ENCODE assay signal across 12 mouse cellular contexts in genomic region chr4:124959062-124959461, GRCm38 (mm10). TPM values are rescaled to one million over a fixed set of nuclear protein-coding genes. Genes with fewer than 3 reads are reported as not detected.
A peak's percentile ranks its signal among the peaks of the same experiment; 100 is the strongest.
DNase-seq lines count a peak whose midpoint lies in the region; ATAC-seq lines count a peak whose summit lies in the region.
"Had no signal": no experiment of that assay in that cellular context is flagged by ENCODE, and none has a peak within 500 bp of the region (broad histone marks: within the 10 kb centered on the region; RNA-seq: fewer than 3 reads in every experiment).

No protein-coding gene starts in this region.

- whole genome bisulfite sequencing in kidney, embryonic 14.5 days: 20% methylated on average over 11 of the region's 11 CpGs

- H3K9me3 ChIP-seq in megakaryocyte, embryonic 14.5 days: peaks cover 8% of the 10 kb centered on the region
- H3K9me3 ChIP-seq in kidney, embryonic 14.5 days (ENCODE audit: control insufficient read depth, low read length): no peaks in the 10 kb centered on the region
- H3K9me3 ChIP-seq: hindbrain, embryonic 15.5 days; liver, embryonic 13.5 days had no signal

- no peaks in the 10 kb centered on the region for H3K36me3 ChIP-seq in megakaryocyte, embryonic 14.5 days (replicated peaks; ENCODE audit: low read length)
- no peaks in the 10 kb centered on the region for H3K36me3 ChIP-seq in kidney, embryonic 14.5 days (ENCODE audit: control insufficient read depth, insufficient read depth, low read length)
- H3K36me3 ChIP-seq: hindbrain, embryonic 15.5 days; liver, embryonic 13.5 days had no signal

- H3K4me1 ChIP-seq in megakaryocyte, embryonic 14.5 days: peaks cover 70% of the 10 kb centered on the region
- peaks cover 11% of the 10 kb centered on the region for H3K4me1 ChIP-seq in kidney, embryonic 14.5 days (ENCODE audit: control insufficient read depth, insufficient read depth, low read length)
- H3K4me1 ChIP-seq: hindbrain, embryonic 15.5 days; liver, embryonic 13.5 days had no signal

- H3K9ac ChIP-seq in kidney, embryonic 14.5 days (ENCODE audit: low read depth, low read length): no peak overlapping the region
- H3K9ac ChIP-seq: hindbrain, embryonic 15.5 days; liver, embryonic 13.5 days had no signal

- peaks cover 53% of the 10 kb centered on the region for H3K27me3 ChIP-seq in megakaryocyte, embryonic 14.5 days (replicated peaks)
- H3K27me3 ChIP-seq in kidney, embryonic 14.5 days (ENCODE audit: control insufficient read depth, insufficient read depth, low read length): peaks cover 3% of the 10 kb centered on the region; the same call in 1 of the 2 replicates
- H3K27me3 ChIP-seq: hindbrain, embryonic 15.5 days; liver, embryonic 13.5 days had no signal

- H3K4me2 ChIP-seq in kidney, embryonic 14.5 days (replicated peaks; ENCODE audit: low read depth, low read length): no peak overlapping the region
- H3K4me2 ChIP-seq: hindbrain, embryonic 15.5 days; liver, embryonic 13.5 days had no signal

- ATAC-seq in megakaryocyte, adult 5-6 weeks (ENCODE audit: poor library complexity, severe bottlenecking): no peak
- peak; percentile 58 for ATAC-seq in kidney, embryonic 14.5 days (ENCODE audit: low FRiP score, low TSS enrichment)
- ATAC-seq in activated CD4-positive, CD25-positive, alpha-beta regulatory T cell, adult 4 months: no peak

- peak; percentile 79 to 81 for DNase-seq in adrenal gland, postnatal 36 days
- peak; percentile 54 for DNase-seq in lung, postnatal 36 days
- no peak for DNase-seq in thymus, postnatal 25 days
- DNase-seq: cerebellum, postnatal 25 days; liver, embryonic 13.5 days; right cerebral cortex, adult 18-20 months had no signal

- 0 out of 2 replicates have a peak overlapping the region, but pooled peaks have one; percentile 43 for H3K27ac ChIP-seq in kidney, embryonic 14.5 days (ENCODE audit: low read depth, low read length)
- H3K27ac ChIP-seq: hindbrain, embryonic 15.5 days; liver, embryonic 13.5 days had no signal

- peak overlapping the region; percentile 8 for H3K4me3 ChIP-seq in megakaryocyte, embryonic 14.5 days (replicated peaks)
- no peak overlapping the region for H3K4me3 ChIP-seq in kidney, embryonic 14.5 days (ENCODE audit: low read length)
- H3K4me3 ChIP-seq: hindbrain, embryonic 15.5 days; liver, embryonic 13.5 days had no signal

RNA-seq across cellular contexts. Expression of gene Cdca8, which starts 20.0 kb away (rescaled TPM):
- 74.9 and 113 TPM in 2 replicates for polyA plus RNA-seq in megakaryocyte, embryonic 14.5 days (2012; ENCODE audit: insufficient read depth, low replicate concordance)
- 109 and 126 TPM in 2 replicates for total RNA-seq in megakaryocyte, adult 5-6 weeks (2015)
- total RNA-seq in megakaryocyte, adult 5-6 weeks (2017): 116 and 152 TPM in 2 replicates
- 1 to 10 TPM; 5.7 to 7.6 TPM for total RNA-seq in adrenal gland, postnatal 36 days (2021)
- polyA plus RNA-seq in kidney, embryonic 14.5 days (2014; fragmentation: Nextera tagmentation; extraction: Ambion mirVana): 151 and 152 TPM in 2 replicates
- 10 to 100 TPM; 43.8 to 61.4 TPM for polyA plus RNA-seq in activated CD4-positive, CD25-positive, alpha-beta regulatory T cell, adult 4 months (2017; shearing (Covaris generic))

RNA-seq across cellular contexts. Expression of gene 9930104L06Rik, which starts 22.2 kb away (rescaled TPM):
- polyA plus RNA-seq in megakaryocyte, embryonic 14.5 days (2012; ENCODE audit: insufficient read depth, low replicate concordance): 1.6 TPM in 1 of 2 replicates, not detected in the other
- 2.4 and 4.0 TPM in 2 replicates for total RNA-seq in megakaryocyte, adult 5-6 weeks (2015)
- total RNA-seq in megakaryocyte, adult 5-6 weeks (2017): 6.7 and 7.8 TPM in 2 replicates
- 10 to 100 TPM in 1 of 2 experiments, 1 to 10 TPM in 1; 9.8 to 17.9 TPM for total RNA-seq in adrenal gland, postnatal 36 days (2021)
- polyA plus RNA-seq in kidney, embryonic 14.5 days (2014; fragmentation: Nextera tagmentation; extraction: Ambion mirVana): 4.8 and 5.0 TPM in 2 replicates
- 1 to 10 TPM; 6.9 to 8.9 TPM for polyA plus RNA-seq in activated CD4-positive, CD25-positive, alpha-beta regulatory T cell, adult 4 months (2017; shearing (Covaris generic))

RNA-seq across cellular contexts. Expression of gene Rspo1, which starts 27.2 kb away (rescaled TPM):
- 1.2 TPM in 1 of 2 replicates, not detected in the other for polyA plus RNA-seq in megakaryocyte, embryonic 14.5 days (2012; ENCODE audit: insufficient read depth, low replicate concordance)
- total RNA-seq in megakaryocyte, adult 5-6 weeks (2015): 9.5 and 11.9 TPM in 2 replicates
- total RNA-seq in megakaryocyte, adult 5-6 weeks (2017): 4.8 and 5.9 TPM in 2 replicates
- total RNA-seq in adrenal gland, postnatal 36 days (2021): 1 to 10 TPM; 4.0 to 4.6 TPM
- 40.0 and 44.8 TPM in 2 replicates for polyA plus RNA-seq in kidney, embryonic 14.5 days (2014; fragmentation: Nextera tagmentation; extraction: Ambion mirVana)
- polyA plus RNA-seq in activated CD4-positive, CD25-positive, alpha-beta regulatory T cell, adult 4 months (2017; shearing (Covaris generic)): not detected
- total RNA-seq: monocyte, adult 5-6 weeks had no signal

RNA-seq across cellular contexts. Expression of gene Gnl2, which starts 57.3 kb away (rescaled TPM):
- polyA plus RNA-seq in megakaryocyte, embryonic 14.5 days (2012; ENCODE audit: insufficient read depth, low replicate concordance): 1.6 and 16.3 TPM in 2 replicates
- total RNA-seq in megakaryocyte, adult 5-6 weeks (2015): 30.6 and 36.1 TPM in 2 replicates
- total RNA-seq in megakaryocyte, adult 5-6 weeks (2017): 61.7 and 64.0 TPM in 2 replicates
- total RNA-seq in adrenal gland, postnatal 36 days (2021): 10 to 100 TPM; 44.9 to 63.1 TPM
- polyA plus RNA-seq in kidney, embryonic 14.5 days (2014; fragmentation: Nextera tagmentation; extraction: Ambion mirVana): 56.9 and 95.5 TPM in 2 replicates
- polyA plus RNA-seq in activated CD4-positive, CD25-positive, alpha-beta regulatory T cell, adult 4 months (2017; shearing (Covaris generic)): 10 to 100 TPM; 60.7 to 68.3 TPM

Comparison
In these comparisons a context has a peak if more than half of its experiments do, and no peak if none do; other contexts are left out.
1. RNA of gene Rspo1, which starts 27.2 kb away (polyA plus RNA-seq): 40.0 to 44.8 TPM in kidney, embryonic 14.5 days; 1.2 TPM in megakaryocyte, embryonic 14.5 days and not detected in activated CD4-positive, CD25-positive, alpha-beta regulatory T cell, adult 4 months; every median in the first group is over 10 times any median in the second.